Mouse (Mus musculus): Measurements from ENCODE around the gene Arl14.
"Not testable (repeated sequence)": the region's sequence is repeated elsewhere in the genome, so short reads cannot be mapped to it uniquely, and the experiment has no call there.

Gene Arl14

GRCm38 (mm10) chr3:69213465-69213864 is 8.8 kb upstream of the Arl14 start:
- DNase-seq (ENCODE audit: low read depth), result no peak

- no peak for DNase-seq (ENCODE audit: low read depth)
Measured at GRCm38 (mm10) chr3:69214566-69214965, 7.7 kb upstream of the Arl14 start.

GRCm38 (mm10) chr3:69222502-69222900 is 282 bp downstream of the Arl14 start:
- DNase-seq (ENCODE audit: low read depth), result no peak

GRCm38 (mm10) chr3:69222987-69223386 is 768 bp downstream of the Arl14 start:
- DNase-seq (ENCODE audit: low read depth), result no peak

- DNase-seq (ENCODE audit: low read depth), result no peak
Measured at GRCm38 (mm10) chr3:69223666-69224065, 1.4 kb downstream of the Arl14 start.

GRCm38 (mm10) chr3:69225019-69225418 is 2.8 kb downstream of the Arl14 start:
- DNase-seq (ENCODE audit: low read depth), result no peak

- no peak for DNase-seq (ENCODE audit: low read depth)
Measured at GRCm38 (mm10) chr3:69226496-69226895, 4.3 kb downstream of the Arl14 start.

GRCm38 (mm10) chr3:69228002-69228401 is 5.8 kb downstream of the Arl14 start:
- no peak for DNase-seq (ENCODE audit: low read depth)

GRCm38 (mm10) chr3:69231522-69232138 is 9.4 kb downstream of the Arl14 start:
- no peak for DNase-seq (ENCODE audit: low read depth)

- not testable (repeated sequence) for DNase-seq (ENCODE audit: low read depth)
Measured at GRCm38 (mm10) chr3:69233552-69234189, 11.5 kb downstream of the Arl14 start.

- DNase-seq (ENCODE audit: low read depth), result no peak
Measured at GRCm38 (mm10) chr3:69234525-69234924, 12.3 kb downstream of the Arl14 start.

- no peak for DNase-seq (ENCODE audit: low read depth)
Measured at GRCm38 (mm10) chr3:69235806-69236205, 13.6 kb downstream of the Arl14 start.

- no peak for DNase-seq (ENCODE audit: low read depth)
Measured at GRCm38 (mm10) chr3:69236491-69236890, 14.3 kb downstream of the Arl14 start.

GRCm38 (mm10) chr3:69238141-69238851 is 16.1 kb downstream of the Arl14 start:
- DNase-seq (ENCODE audit: low read depth), result peak; percentile 86

- DNase-seq (ENCODE audit: low read depth), result no peak
Measured at GRCm38 (mm10) chr3:69239246-69239645, 17.0 kb downstream of the Arl14 start.

GRCm38 (mm10) chr3:69241020-69241419 is 18.8 kb downstream of the Arl14 start:
- DNase-seq (ENCODE audit: low read depth), result peak; percentile 28

- peak; percentile 80 for DNase-seq (ENCODE audit: low read depth)
Measured at GRCm38 (mm10) chr3:69253096-69253866, 31.1 kb downstream of the Arl14 start.

- DNase-seq (ENCODE audit: low read depth), result peak; percentile 34
Measured at GRCm38 (mm10) chr3:69254676-69255075, 32.5 kb downstream of the Arl14 start.

GRCm38 (mm10) chr3:69257049-69257699 is 35.0 kb downstream of the Arl14 start:
- DNase-seq (ENCODE audit: low read depth), result peak; percentile 90

- no peak for DNase-seq (ENCODE audit: low read depth)
Measured at GRCm38 (mm10) chr3:69263010-69263643, 40.9 kb downstream of the Arl14 start.

GRCm38 (mm10) chr3:69264299-69264698 is 42.1 kb downstream of the Arl14 start:
- DNase-seq (ENCODE audit: low read depth), result not testable (repeated sequence)
